Mouse (Mus musculus) testis, adult 2 months (tissue): Measurements from ENCODE around the gene Tcirg1.

Source experiments
- CTCF ChIP-seq: fragments of 200-500 bp; IDR thresholded peaks from 2 replicates; pipeline ENCODE4 v1.5.1; 2012; ENCODE audit warnings: low read depth, mild to moderate bottlenecking, inconsistent platforms, low read length, moderate library complexity; ENCODE audit not compliant: control insufficient read depth, insufficient read depth, insufficient replicate concordance
- POLR2A ChIP-seq: fragments of 200-500 bp; IDR thresholded peaks from 2 replicates; pipeline ENCODE4 v1.6.1; 2012; ENCODE audit warnings: low read depth, mild to moderate bottlenecking, inconsistent platforms, low read length, moderate library complexity; ENCODE audit not compliant: control insufficient read depth

- TF ChIP-seq POLR2A (no peak), CTCF (no peak)
Measured at GRCm38 (mm10) chr19:3868290-3868689, 38.6 kb downstream of the Tcirg1 start.
